Mouse (Mus musculus) embryonic fibroblast, embryonic 13.5 days (primary cell): ENCODE data around the gene Zfp821.

Experiments used
- CTCF ChIP-seq: IDR thresholded peaks from 2 replicates; pipeline ENCODE4 v1.5.1; 2011; ENCODE audit warnings: mild to moderate bottlenecking, control low read depth, low read length, moderate library complexity, borderline replicate concordance; ENCODE audit not compliant: insufficient read depth
- POLR2A ChIP-seq: IDR thresholded peaks from 2 replicates; pipeline ENCODE4 v1.6.1; 2011; ENCODE audit warnings: low read depth, mild to moderate bottlenecking, control low read depth, low read length, moderate library complexity

DNA sequence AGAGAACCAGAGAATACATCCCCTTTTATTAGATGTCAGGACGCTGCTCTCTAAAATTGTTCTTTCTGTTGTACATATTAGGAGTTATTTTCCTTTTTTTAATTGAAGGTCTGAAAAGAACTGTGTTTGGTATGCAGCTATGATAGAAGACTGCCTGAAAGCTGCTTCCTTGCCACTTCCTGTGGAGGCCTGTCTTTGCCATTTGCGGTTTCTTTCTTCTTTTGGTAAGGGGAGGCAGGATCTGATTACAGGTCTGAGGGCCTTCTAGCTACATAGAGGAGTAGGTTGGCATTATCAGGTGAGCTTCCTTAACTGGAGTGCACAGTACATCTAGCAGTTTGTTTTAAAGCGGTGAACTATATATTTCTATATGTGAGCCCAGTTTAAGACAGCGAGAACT, 2.6 kb downstream of the Zfp821 start:
- TF ChIP-seq POLR2A (no peak), CTCF (no peak)
